17 mouse cellular contexts compared by ENCODE assay signal in genomic region chr3:90290602-90291001, GRCm38 (mm10). TPM values are rescaled to one million over a fixed set of nuclear protein-coding genes. Genes with fewer than 3 reads are reported as not detected.
DNase-seq lines count a peak whose midpoint lies in the region; ATAC-seq and TF ChIP-seq lines count a peak whose summit lies in the region.
"Had no signal": no experiment of that assay in that cellular context is flagged by ENCODE, and none has a peak within 500 bp of the region (broad histone marks: within the 10 kb centered on the region; RNA-seq: fewer than 3 reads in every experiment).

No protein-coding gene starts in this region.

- no peak overlapping the region for H3K27ac ChIP-seq in kidney, adult 2 months (ENCODE audit: insufficient read depth, low read depth, low read length)
- H3K27ac ChIP-seq in liver, embryonic 14.5 days = no peak overlapping the region
- no peak overlapping the region for H3K27ac ChIP-seq in liver, embryonic 11.5 days (ENCODE audit: low read depth, low read length)
- H3K27ac ChIP-seq: embryonic facial prominence, embryonic 15.5 days; heart, embryonic 15.5 days; limb, embryonic 10.5 days had no signal

- POLR2A ChIA-PET in Patski (lab: Charles Lee) = interaction anchor here (0.5 kb wide), 1 partner anchor 71 kb away, joined by 7 read pairs; no protein-coding TSS in a partner anchor

- no peaks in the 10 kb centered on the region for H3K27me3 ChIP-seq in kidney, adult 2 months (replicated peaks; ENCODE audit: control insufficient read depth, insufficient read depth, low read length)
- no peaks in the 10 kb centered on the region for H3K27me3 ChIP-seq in liver, embryonic 14.5 days (ENCODE audit: control insufficient read depth, insufficient read depth, low read length)
- no peaks in the 10 kb centered on the region for H3K27me3 ChIP-seq in liver, embryonic 11.5 days (replicated peaks; ENCODE audit: control insufficient read depth, insufficient read depth, low read length)
- H3K27me3 ChIP-seq in Patski = no peaks in the 10 kb centered on the region
- H3K27me3 ChIP-seq: embryonic facial prominence, embryonic 15.5 days; heart, embryonic 15.5 days had no signal

- no peak for TF ChIP-seq POLR2A in kidney, adult 2 months (IDR thresholded peaks at IDR 0.05; ENCODE audit: low read depth, low read length)

- no peak overlapping the region for H3K9ac ChIP-seq in liver, embryonic 14.5 days (replicated peaks)
- no peak overlapping the region for H3K9ac ChIP-seq in liver, embryonic 11.5 days (ENCODE audit: low read depth, low read length)
- H3K9ac ChIP-seq: embryonic facial prominence, embryonic 15.5 days; heart, embryonic 15.5 days had no signal

- no peak overlapping the region for H3K4me2 ChIP-seq in liver, embryonic 14.5 days (ENCODE audit: low read depth)
- H3K4me2 ChIP-seq in liver, embryonic 11.5 days = no peak overlapping the region
- H3K4me2 ChIP-seq: embryonic facial prominence, embryonic 15.5 days; heart, embryonic 15.5 days had no signal

- ATAC-seq in liver, embryonic 14.5 days (ENCODE audit: insufficient read depth) = no peak
- no peak for ATAC-seq in liver, embryonic 11.5 days (replicated peaks; ENCODE audit: low FRiP score)
- ATAC-seq in Patski = no peak
- no peak for ATAC-seq in granulocyte monocyte progenitor cell, adult 5-6 weeks (replicated peaks; ENCODE audit: poor library complexity, severe bottlenecking)
- ATAC-seq: inflammation-experienced regulatory T-cells, adult 6 months had no signal

- CTCF ChIA-PET in Patski (lab: Charles Lee) = interaction anchor here (0.8 to 1.0 kb wide), 3 partner anchors 9 to 83 kb away, joined by 3 read pairs; no protein-coding TSS in a partner anchor

- in situ Hi-C loops in Patski (cut with MboI; ENCODE audit: low pct_unique_long_range_greater_than_20kb) = no loop called here

- H3K9me3 ChIP-seq in liver, embryonic 14.5 days (ENCODE audit: control insufficient read depth, low read length) = no peaks in the 10 kb centered on the region
- no peaks in the 10 kb centered on the region for H3K9me3 ChIP-seq in liver, embryonic 11.5 days (ENCODE audit: control insufficient read depth, low read length)
- H3K9me3 ChIP-seq: embryonic facial prominence, embryonic 15.5 days; heart, embryonic 15.5 days; limb, embryonic 10.5 days had no signal

- WGBS in kidney, adult 2 months = 78% methylated on average over 1 of the region's 1 CpGs
- 79% methylated on average over 1 of the region's 1 CpGs for WGBS in liver, embryonic 14.5 days (ENCODE audit: insufficient replicate concordance)
- 88% methylated on average over 1 of the region's 1 CpGs for WGBS in liver, embryonic 11.5 days

- H3K4me3 ChIP-seq in kidney, adult 2 months (ENCODE audit: insufficient read depth, low read depth, low read length) = no peak overlapping the region
- H3K4me3 ChIP-seq in liver, embryonic 14.5 days (ENCODE audit: insufficient read depth in 1 of 2, low read depth in 2 of 2, low read length in 2 of 2) = no peak overlapping the region
- H3K4me3 ChIP-seq in liver, embryonic 11.5 days (ENCODE audit: low read depth, low read length) = no peak overlapping the region
- H3K4me3 ChIP-seq: embryonic facial prominence, embryonic 15.5 days; heart, embryonic 15.5 days; limb, embryonic 10.5 days had no signal

- TF ChIP-seq CTCF in kidney, adult 2 months (conservative IDR thresholded peaks at IDR 0.05; ENCODE audit: insufficient read depth, insufficient read length, low read depth, low read length) = peak; percentile 54
- 0 out of 2 replicates have a peak, but pooled peaks have one; percentile 8 for TF ChIP-seq CTCF in liver, embryonic 14.5 days (IDR thresholded peaks at IDR 0.05; ENCODE audit: low read depth)
- peak; percentile 49 for TF ChIP-seq CTCF in Patski (IDR thresholded peaks at IDR 0.05)

- DNase-seq in kidney, adult 2 months = peak; percentile 41
- no peak for DNase-seq in kidney, postnatal 14 days
- DNase-seq in liver, embryonic 14.5 days (ENCODE audit: low read depth in 3 of 3, low spot score in 3 of 3) = no peak
- DNase-seq in liver, embryonic 11.5 days (ENCODE audit: low spot score) = no peak
- no peak for DNase-seq in Patski (ENCODE audit: low read depth, low spot score)
- DNase-seq in urinary bladder, adult 2 months (ENCODE audit: low spot score) = no peak
- DNase-seq: adrenal gland, postnatal 25 days; cerebellum, adult 9-10 months; embryo, embryonic 11 days; gastrocnemius, postnatal 36 days; lung, postnatal 14 days had no signal

- H3K36me3 ChIP-seq in kidney, adult 2 months (ENCODE audit: control insufficient read depth, insufficient read depth, low read length) = no peaks in the 10 kb centered on the region
- H3K36me3 ChIP-seq in liver, embryonic 14.5 days (replicated peaks; ENCODE audit: control insufficient read depth, insufficient read depth, low read depth) = no peaks in the 10 kb centered on the region
- H3K36me3 ChIP-seq in liver, embryonic 11.5 days (ENCODE audit: control insufficient read depth, insufficient read depth, low read length) = no peaks in the 10 kb centered on the region
- H3K36me3 ChIP-seq: embryonic facial prominence, embryonic 15.5 days; heart, embryonic 15.5 days had no signal

- no peak for TF ChIP-seq EP300 in liver, embryonic 14.5 days (IDR thresholded peaks at IDR 0.05; ENCODE audit: low read depth)

- H3K4me1 ChIP-seq in kidney, adult 2 months (ENCODE audit: control insufficient read depth, insufficient read depth, low read length) = peaks cover 5% of the 10 kb centered on the region; the same call in 1 of the 2 replicates
- H3K4me1 ChIP-seq in liver, embryonic 14.5 days (replicated peaks; ENCODE audit: control insufficient read depth in 2 of 2, insufficient read depth in 2 of 2, low read length in 1 of 2) = peaks cover 19% of the 10 kb centered on the region in 2 experiments
- peaks cover 13% of the 10 kb centered on the region for H3K4me1 ChIP-seq in liver, embryonic 11.5 days (replicated peaks; ENCODE audit: control insufficient read depth, insufficient read depth, low read length)

RNA-seq across cellular contexts. Expression of gene Gatad2b, which starts 2.4 kb away (rescaled TPM):
- 18.5 and 18.6 TPM in 2 replicates for polyA plus RNA-seq in kidney, adult 2 months (2012; rRNA removed)
- polyA plus RNA-seq in liver, embryonic 14.5 days (2012; rRNA removed) = 4.4 and 5.6 TPM in 2 replicates
- polyA plus RNA-seq in liver, embryonic 14.5 days (2014; fragmentation: Nextera tagmentation; extraction: Ambion mirVana) = 2.2 and 3.2 TPM in 2 replicates
- 7.9 and 8.2 TPM in 2 replicates for polyA plus RNA-seq in liver, embryonic 11.5 days (2014; fragmentation: Nextera tagmentation; extraction: Ambion mirVana)
- 40.8 TPM for polyA plus RNA-seq in Patski (2021)
- 68.7 and 83.6 TPM in 2 replicates for total RNA-seq in granulocyte monocyte progenitor cell, adult 5-6 weeks (2014; fragmentation: Nextera tagmentation)
- 19.4 and 19.9 TPM in 2 replicates for total RNA-seq in granulocyte monocyte progenitor cell, adult 5-6 weeks (2017)
- 14.7 and 23.9 TPM in 2 replicates for polyA plus RNA-seq in urinary bladder, adult 2 months (2012; rRNA removed)

RNA-seq across cellular contexts. Expression of gene Dennd4b, which starts 25.6 kb away (rescaled TPM):
- polyA plus RNA-seq in kidney, adult 2 months (2012; rRNA removed) = 12.3 and 13.6 TPM in 2 replicates
- polyA plus RNA-seq in liver, embryonic 14.5 days (2012; rRNA removed) = 3.9 and 4.6 TPM in 2 replicates
- polyA plus RNA-seq in liver, embryonic 14.5 days (2014; fragmentation: Nextera tagmentation; extraction: Ambion mirVana) = 1.0 and 1.6 TPM in 2 replicates
- polyA plus RNA-seq in liver, embryonic 11.5 days (2014; fragmentation: Nextera tagmentation; extraction: Ambion mirVana) = 4.9 and 7.5 TPM in 2 replicates
- 14.1 TPM for polyA plus RNA-seq in Patski (2021)
- total RNA-seq in granulocyte monocyte progenitor cell, adult 5-6 weeks (2014; fragmentation: Nextera tagmentation) = 28.1 and 37.5 TPM in 2 replicates
- total RNA-seq in granulocyte monocyte progenitor cell, adult 5-6 weeks (2017) = 13.6 and 16.5 TPM in 2 replicates
- 15.0 and 15.4 TPM in 2 replicates for polyA plus RNA-seq in urinary bladder, adult 2 months (2012; rRNA removed)

RNA-seq across cellular contexts. Expression of gene Crtc2, which starts 36.6 kb away (rescaled TPM):
- polyA plus RNA-seq in kidney, adult 2 months (2012; rRNA removed) = 48.2 and 57.6 TPM in 2 replicates
- 7.6 and 8.9 TPM in 2 replicates for polyA plus RNA-seq in liver, embryonic 14.5 days (2012; rRNA removed)
- polyA plus RNA-seq in liver, embryonic 14.5 days (2014; fragmentation: Nextera tagmentation; extraction: Ambion mirVana) = 3.2 TPM in 2 replicates
- polyA plus RNA-seq in liver, embryonic 11.5 days (2014; fragmentation: Nextera tagmentation; extraction: Ambion mirVana) = 12.5 and 14.8 TPM in 2 replicates
- polyA plus RNA-seq in Patski (2021) = 77.0 TPM
- total RNA-seq in granulocyte monocyte progenitor cell, adult 5-6 weeks (2014; fragmentation: Nextera tagmentation) = 48.1 and 49.5 TPM in 2 replicates
- total RNA-seq in granulocyte monocyte progenitor cell, adult 5-6 weeks (2017) = 10.1 and 11.4 TPM in 2 replicates
- polyA plus RNA-seq in urinary bladder, adult 2 months (2012; rRNA removed) = 23.7 and 35.6 TPM in 2 replicates

RNA-seq across cellular contexts. Expression of gene Slc39a1, which starts 42.6 kb away (rescaled TPM):
- polyA plus RNA-seq in kidney, adult 2 months (2012; rRNA removed) = 71.3 and 74.2 TPM in 2 replicates
- 9.8 and 10.8 TPM in 2 replicates for polyA plus RNA-seq in liver, embryonic 14.5 days (2012; rRNA removed)
- 24.1 and 24.9 TPM in 2 replicates for polyA plus RNA-seq in liver, embryonic 14.5 days (2014; fragmentation: Nextera tagmentation; extraction: Ambion mirVana)
- polyA plus RNA-seq in liver, embryonic 11.5 days (2014; fragmentation: Nextera tagmentation; extraction: Ambion mirVana) = 48.7 and 57.5 TPM in 2 replicates
- polyA plus RNA-seq in Patski (2021) = 243 TPM
- total RNA-seq in granulocyte monocyte progenitor cell, adult 5-6 weeks (2014; fragmentation: Nextera tagmentation) = 26.6 and 35.3 TPM in 2 replicates
- total RNA-seq in granulocyte monocyte progenitor cell, adult 5-6 weeks (2017) = 36.4 and 36.6 TPM in 2 replicates
- polyA plus RNA-seq in urinary bladder, adult 2 months (2012; rRNA removed) = 55.0 and 79.5 TPM in 2 replicates

RNA-seq across cellular contexts. Expression of gene Creb3l4, which starts 47.3 kb away (rescaled TPM):
- 1.0 and 1.5 TPM in 2 replicates for polyA plus RNA-seq in kidney, adult 2 months (2012; rRNA removed)
- polyA plus RNA-seq in liver, embryonic 14.5 days (2012; rRNA removed) = 0.15 and 0.27 TPM in 2 replicates
- 0.24 and 0.28 TPM in 2 replicates for polyA plus RNA-seq in liver, embryonic 14.5 days (2014; fragmentation: Nextera tagmentation; extraction: Ambion mirVana)
- 0.82 and 2.2 TPM in 2 replicates for polyA plus RNA-seq in liver, embryonic 11.5 days (2014; fragmentation: Nextera tagmentation; extraction: Ambion mirVana)
- polyA plus RNA-seq in Patski (2021) = 1.1 TPM
- not detected in 2 replicates for total RNA-seq in granulocyte monocyte progenitor cell, adult 5-6 weeks (2014; fragmentation: Nextera tagmentation)
- total RNA-seq in granulocyte monocyte progenitor cell, adult 5-6 weeks (2017) = not detected in 2 replicates
- polyA plus RNA-seq in urinary bladder, adult 2 months (2012; rRNA removed) = 1.7 and 2.0 TPM in 2 replicates
- total RNA-seq: megakaryocyte-erythroid progenitor cell, adult 5-6 weeks had no signal
- polyA plus RNA-seq: inflammation-experienced regulatory T-cells, adult 6 months had no signal
